Mouse (Mus musculus): ENCODE data around the gene Olfr786. TPM values are rescaled to one million over a fixed set of nuclear protein-coding genes. Genes with fewer than 3 reads are reported as not detected.

Gene Olfr786
- polyA plus RNA-seq, 1 experiment, result not detected

DNA sequence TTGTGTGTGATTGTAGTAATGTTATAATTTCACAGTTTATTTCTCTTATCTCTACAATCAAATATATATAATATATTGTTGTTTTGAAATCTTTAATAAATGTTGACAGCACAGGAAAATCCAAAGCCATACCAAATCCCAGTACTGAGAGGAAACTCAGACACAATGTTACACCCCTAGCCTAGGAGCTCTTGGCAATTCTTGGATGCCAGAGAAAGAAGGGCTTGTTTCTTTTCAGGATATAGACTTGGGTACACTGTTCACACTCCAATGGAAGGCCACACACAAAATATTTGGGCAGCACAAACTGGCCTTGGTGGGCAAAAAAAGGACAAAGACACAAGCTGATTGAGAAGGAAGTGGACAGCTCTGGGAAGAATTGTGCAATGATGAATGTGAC, 46.6 kb downstream of the Olfr786 start:
- DNase-seq, result no peak
- Histone ChIP-seq H3K4me1 (ENCODE audit: control insufficient read depth, insufficient read depth, low read length) (no peaks in the 10 kb centered on the region), H3K27me3 (replicated peaks; ENCODE audit: control insufficient read depth, insufficient read depth, low read length) (no peaks in the 10 kb centered on the region), H3K27ac (ENCODE audit: insufficient read depth, low read depth, low read length) (no peak overlapping the region), H3K4me3 (ENCODE audit: insufficient read depth, low read depth, low read length) (no peak overlapping the region), H3K36me3 (ENCODE audit: control insufficient read depth, insufficient read depth, low read length) (no peaks in the 10 kb centered on the region)
- TF ChIP-seq CTCF (conservative IDR thresholded peaks at IDR 0.05; ENCODE audit: insufficient read depth, insufficient read length, low read depth, low read length) (no peak), POLR2A (IDR thresholded peaks at IDR 0.05; ENCODE audit: low read depth, low read length) (no peak)

DNA sequence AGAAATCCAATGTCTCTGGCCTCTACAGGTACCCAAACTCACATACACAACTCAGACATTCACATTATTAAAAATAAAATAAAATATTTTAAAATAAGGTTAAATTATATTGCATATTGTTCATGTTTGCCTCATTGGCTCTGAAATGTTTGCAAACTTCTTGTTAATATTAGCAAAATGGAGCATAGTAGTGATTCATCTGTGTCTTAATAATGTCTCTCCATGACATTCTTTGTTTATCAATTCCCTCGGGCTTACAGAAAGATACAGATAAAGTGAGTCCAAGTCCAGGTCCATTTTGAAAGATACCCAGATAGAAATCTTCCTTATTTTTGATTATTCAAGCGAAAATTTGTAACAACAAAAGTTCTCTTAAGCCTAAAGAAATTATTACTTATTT, 57.3 kb downstream of the Olfr786 start, which contains the start of gene Olfr789:
TSS of gene Olfr789 (plus strand) at position 301 of the 400 bp plus-strand sequence.
- H3K4me3 ChIP-seq (ENCODE audit: insufficient read depth, low read depth, low read length), result no peak within 1 kb of the TSS
- H3K4me1 ChIP-seq (ENCODE audit: control insufficient read depth, insufficient read depth, low read length), result no peaks in the 10 kb centered on the region
- no peak for TF ChIP-seq POLR2A (IDR thresholded peaks at IDR 0.05; ENCODE audit: low read depth, low read length)
- TF ChIP-seq CTCF (conservative IDR thresholded peaks at IDR 0.05; ENCODE audit: insufficient read depth, insufficient read length, low read depth, low read length), result no peak
- no peaks in the 10 kb centered on the region for H3K36me3 ChIP-seq (ENCODE audit: control insufficient read depth, insufficient read depth, low read length)
- no peaks in the 10 kb centered on the region for H3K27me3 ChIP-seq (replicated peaks; ENCODE audit: control insufficient read depth, insufficient read depth, low read length)
- 58% methylated on average over 2 of the region's 2 CpGs for WGBS
- DNase-seq, result no peak
- no peak within 1 kb of the TSS for H3K27ac ChIP-seq (ENCODE audit: insufficient read depth, low read depth, low read length)

Other genes starting within 250 kb of the Olfr786 start
- gene Olfr772, start 249.4 kb upstream of the Olfr786 start, polyA plus RNA-seq (2012; rRNA removed), result not detected in 2 replicates
- gene Olfr773, start 239.9 kb upstream of the Olfr786 start, polyA plus RNA-seq (2012; rRNA removed), result not detected in 2 replicates
- gene Olfr774, start 191.1 kb upstream of the Olfr786 start, polyA plus RNA-seq (2012; rRNA removed), result not detected in 2 replicates
- not detected in 2 replicates for gene Olfr775, start 178.9 kb upstream of the Olfr786 start, polyA plus RNA-seq (2012; rRNA removed)
- gene Olfr776, start 168.2 kb upstream of the Olfr786 start, polyA plus RNA-seq (2012; rRNA removed), result not detected in 2 replicates
- not detected in 2 replicates for gene Olfr777, start 155.8 kb upstream of the Olfr786 start, polyA plus RNA-seq (2012; rRNA removed)
- not detected in 2 replicates for gene Olfr780, start 109.2 kb upstream of the Olfr786 start, polyA plus RNA-seq (2012; rRNA removed)
- gene Olfr781, start 98.5 kb upstream of the Olfr786 start, polyA plus RNA-seq (2012; rRNA removed), result not detected in 2 replicates
- not detected in 2 replicates for gene Olfr782, start 78.5 kb upstream of the Olfr786 start, polyA plus RNA-seq (2012; rRNA removed)
- not detected in 2 replicates for gene Olfr784, start 43.2 kb upstream of the Olfr786 start, polyA plus RNA-seq (2012; rRNA removed)
- not detected in 2 replicates for gene Olfr785, start 21.9 kb upstream of the Olfr786 start, polyA plus RNA-seq (2012; rRNA removed)
- gene Olfr787, start 34.6 kb downstream of the Olfr786 start, polyA plus RNA-seq (2012; rRNA removed), result not detected in 2 replicates
- gene Olfr788, start 43.7 kb downstream of the Olfr786 start, polyA plus RNA-seq (2012; rRNA removed), result not detected in 2 replicates
- gene Olfr789, start 57.4 kb downstream of the Olfr786 start, polyA plus RNA-seq (2012; rRNA removed), result not detected in 2 replicates
- gene Olfr790, start 71.2 kb downstream of the Olfr786 start, polyA plus RNA-seq (2012; rRNA removed), result not detected in 2 replicates
- not detected in 2 replicates for gene Olfr791, start 94.5 kb downstream of the Olfr786 start, polyA plus RNA-seq (2012; rRNA removed)
- not detected in 2 replicates for gene Olfr792, start 111.9 kb downstream of the Olfr786 start, polyA plus RNA-seq (2012; rRNA removed)
- gene Olfr794, start 140.3 kb downstream of the Olfr786 start, polyA plus RNA-seq (2012; rRNA removed), result not detected in 2 replicates
- not detected in 2 replicates for gene Olfr796, start 185.3 kb downstream of the Olfr786 start, polyA plus RNA-seq (2012; rRNA removed)
- not detected in 2 replicates for gene Olfr798, start 200.6 kb downstream of the Olfr786 start, polyA plus RNA-seq (2012; rRNA removed)
- gene Olfr799, start 210.2 kb downstream of the Olfr786 start, polyA plus RNA-seq (2012; rRNA removed), result not detected in 2 replicates
- not detected in 2 replicates for gene Olfr800, start 230.4 kb downstream of the Olfr786 start, polyA plus RNA-seq (2012; rRNA removed)
- not detected in 2 replicates for gene Olfr801, start 246.6 kb downstream of the Olfr786 start, polyA plus RNA-seq (2012; rRNA removed)

All from kidney, adult 2 months (tissue).